Mouse (Mus musculus) MEL (cell line): ENCODE measurements around the gene Gm49388. TPM values are rescaled to one million over a fixed set of nuclear protein-coding genes. Genes with fewer than 3 reads are reported as not detected.
"Not testable (repeated sequence)": the region's sequence is repeated elsewhere in the genome, so short reads cannot be mapped to it uniquely, and the experiment has no call there.

Experiments used
- DNase-seq: peaks from one replicate; pipeline ENCODE4 v3.0.0; 2011; ENCODE audit warnings: low read depth, low spot score
- H3K27ac ChIP-seq: 2 replicates; pipeline ENCODE4 v1.5.1; 2012; ENCODE audit warnings: low read depth, mild to moderate bottlenecking, control low read depth, low read length, moderate library complexity; ENCODE audit not compliant: control insufficient read depth
- H3K27me3 ChIP-seq, 2 experiments: fragments of 150-350 bp in 1 of 2; sonication (generic) in 1 of 2; 2 replicates each; pipeline ENCODE4 v1.6.1; 2012; ENCODE audit warnings: low read length in 2 of 2, mild to moderate bottlenecking in 2 of 2, improper control_type of control experiment in 1 of 2, moderate library complexity in 1 of 2; ENCODE audit not compliant: insufficient read depth in 2 of 2, control insufficient read depth in 1 of 2
- H3K36me3 ChIP-seq, 2 experiments: 2 replicates each; pipeline ENCODE4 v1.6.1; 2012 to 2014; ENCODE audit warnings: low read length in 2 of 2, improper control_type of control experiment in 1 of 2, inconsistent platforms in 1 of 2, mild to moderate bottlenecking in 1 of 2; ENCODE audit not compliant: insufficient read depth in 2 of 2, control insufficient read depth in 1 of 2
- H3K4me1 ChIP-seq, 2 experiments: fragments of 150-350 bp in 1 of 2; sonication (generic) in 1 of 2; 2 replicates each; pipeline ENCODE4 v1.6.1; 2012; ENCODE audit warnings: low read length in 2 of 2, improper control_type of control experiment in 1 of 2, mild to moderate bottlenecking in 1 of 2; ENCODE audit not compliant: insufficient read depth in 2 of 2, control insufficient read depth in 1 of 2
- H3K4me3 ChIP-seq, 2 experiments: fragments of 150-350 bp in 1 of 2; sonication (generic) in 1 of 2; 2 replicates each; pipeline ENCODE4 v1.5.1; 2012; ENCODE audit warnings: low read depth in 2 of 2, low read length in 2 of 2, mild to moderate bottlenecking in 2 of 2, moderate library complexity in 2 of 2, control low read depth in 1 of 2, improper control_type of control experiment in 1 of 2; ENCODE audit not compliant: control insufficient read depth in 1 of 2, insufficient read depth in 1 of 2
- H3K79me2 ChIP-seq: 2 replicates; pipeline ENCODE4 v1.6.1; 2012; ENCODE audit warnings: mild to moderate bottlenecking, low read length, moderate library complexity; ENCODE audit not compliant: control insufficient read depth, poor library complexity, insufficient read depth
- H3K9ac ChIP-seq: 2 replicates; pipeline ENCODE4 v1.6.1; 2012; ENCODE audit warnings: low read depth, mild to moderate bottlenecking, control low read depth, low read length, moderate library complexity; ENCODE audit not compliant: control insufficient read depth, poor library complexity, severe bottlenecking
- H3K9me3 ChIP-seq: fragments of 150-350 bp; sonication (generic); replicated peaks from 2 replicates; pipeline ENCODE4 v1.6.1; 2012; ENCODE audit warnings: mild to moderate bottlenecking, low read length, improper control_type of control experiment, moderate library complexity; ENCODE audit not compliant: insufficient read depth
- CHD1 ChIP-seq: IDR thresholded peaks from 2 replicates; pipeline ENCODE4 v1.6.1; 2012; ENCODE audit warnings: low read depth, mild to moderate bottlenecking, inconsistent platforms, low read length, improper control_type of control experiment
- E2F4 ChIP-seq: IDR thresholded peaks from 2 replicates; pipeline ENCODE4 v1.6.1; 2011; ENCODE audit warnings: low read depth, low read length, improper control_type of control experiment, borderline replicate concordance
- ELF1 ChIP-seq: IDR thresholded peaks from 2 replicates; pipeline ENCODE4 v1.6.1; 2014; ENCODE audit warnings: low read depth, mild to moderate bottlenecking, inconsistent platforms, low read length, improper control_type of control experiment, moderate library complexity
- EP300 ChIP-seq, 2 experiments: IDR thresholded peaks; 2 replicates each; pipeline ENCODE4 v1.6.1; 2011; ENCODE audit warnings: improper control_type of control experiment in 2 of 2, low read length in 2 of 2, low read depth in 1 of 2, mild to moderate bottlenecking in 1 of 2
- ETS1 ChIP-seq: IDR thresholded peaks from 2 replicates; pipeline ENCODE4 v1.6.1; 2012; ENCODE audit warnings: low read depth, mild to moderate bottlenecking, inconsistent platforms, low read length, improper control_type of control experiment, moderate library complexity
- JUND ChIP-seq: IDR thresholded peaks from 2 replicates; pipeline ENCODE4 v1.6.1; 2011; ENCODE audit warnings: low read depth, mild to moderate bottlenecking, improper control_type of control experiment, low read length
- KAT2A ChIP-seq: conservative IDR thresholded peaks from 2 replicates; pipeline ENCODE4 v1.6.1; 2012; ENCODE audit warnings: low read depth, low read length, improper control_type of control experiment, inconsistent platforms
- MAX ChIP-seq: IDR thresholded peaks from 2 replicates; pipeline ENCODE4 v1.6.1; 2011; ENCODE audit warnings: low read length, improper control_type of control experiment
- MAZ ChIP-seq: IDR thresholded peaks from 2 replicates; pipeline ENCODE4 v1.6.1; 2012; ENCODE audit warnings: low read depth, mild to moderate bottlenecking, inconsistent platforms, low read length, improper control_type of control experiment
- NELFE ChIP-seq: IDR thresholded peaks from 2 replicates; pipeline ENCODE4 v1.6.1; 2011; ENCODE audit warnings: low read depth, low read length, improper control_type of control experiment
- POLR2A ChIP-seq, 2 experiments: IDR thresholded peaks; 2 replicates each; pipeline ENCODE4 v1.6.1; 2011 to 2012; ENCODE audit warnings: low read length in 2 of 2, mild to moderate bottlenecking in 2 of 2, control low read depth in 1 of 2, improper control_type of control experiment in 1 of 2, low read depth in 1 of 2, moderate library complexity in 1 of 2; ENCODE audit not compliant: control insufficient read depth in 1 of 2, insufficient read depth in 1 of 2, poor library complexity in 1 of 2
- POLR2AphosphoS5 ChIP-seq: IDR thresholded peaks from 2 replicates; pipeline ENCODE4 v1.6.1; 2012; ENCODE audit warnings: low read depth, borderline replicate concordance, mild to moderate bottlenecking, inconsistent platforms, low read length, moderate library complexity, mixed read lengths
- RCOR1 ChIP-seq: IDR thresholded peaks from 2 replicates; pipeline ENCODE4 v1.6.1; 2012; ENCODE audit warnings: low read depth, mild to moderate bottlenecking, inconsistent platforms, low read length, improper control_type of control experiment
- SIN3A ChIP-seq: IDR thresholded peaks from 2 replicates; pipeline ENCODE4 v1.6.1; 2012; ENCODE audit warnings: low read length, improper control_type of control experiment, inconsistent platforms
- TAL1 ChIP-seq: IDR thresholded peaks from 2 replicates; pipeline ENCODE4 v1.6.1; 2012; ENCODE audit warnings: mild to moderate bottlenecking, inconsistent platforms, low read length, moderate library complexity, mixed read lengths
- TBP ChIP-seq: IDR thresholded peaks from 2 replicates; pipeline ENCODE4 v1.8.0; 2011; ENCODE audit warnings: low read depth, low read length, improper control_type of control experiment
- TCF12 ChIP-seq: IDR thresholded peaks from 2 replicates; pipeline ENCODE4 v1.6.1; 2014; ENCODE audit warnings: low read depth, mild to moderate bottlenecking, inconsistent platforms, low read length, improper control_type of control experiment, moderate library complexity
- ZC3H11A ChIP-seq: IDR thresholded peaks from 2 replicates; pipeline ENCODE4 v1.6.1; 2012; ENCODE audit warnings: low read depth, mild to moderate bottlenecking, inconsistent platforms, low read length, improper control_type of control experiment
- ZKSCAN1 ChIP-seq: IDR thresholded peaks from 2 replicates; pipeline ENCODE4 v1.6.1; 2012; ENCODE audit warnings: low read depth, mild to moderate bottlenecking, inconsistent platforms, low read length, improper control_type of control experiment, moderate library complexity
- ZMIZ1 ChIP-seq: IDR thresholded peaks from 2 replicates; pipeline ENCODE4 v1.6.1; 2012; ENCODE audit warnings: low read depth, mild to moderate bottlenecking, inconsistent platforms, low read length, improper control_type of control experiment, moderate library complexity
- ZNF384 ChIP-seq: IDR thresholded peaks from 2 replicates; pipeline ENCODE4 v1.6.1; 2012; ENCODE audit warnings: low read depth, mild to moderate bottlenecking, inconsistent platforms, low read length, improper control_type of control experiment
- polyA plus RNA-seq, 2 experiments: library from polyadenylated mRNA; stranded (reverse) in 1 of 2; unstranded in 1 of 2; fragments of >175 nt in 1 of 2; fragments of >200 nt in 1 of 2; gene quantifications; 2 replicates each; pipeline versions ENCODE4 v1.2.1 to v1.2.4; 2012; ENCODE audit warnings: low replicate concordance in 2 of 2, low read depth in 1 of 2; ENCODE audit not compliant: insufficient read length in 2 of 2, insufficient read depth in 1 of 2, missing spikeins in 1 of 2
- total RNA-seq: library from RNA; depleted of rRNA; stranded (reverse); fragments of 300-350 nt; gene quantifications from 2 replicates; pipeline ENCODE4 v1.2.3, GENCODE M21; 2012

Gm49388 gene
- total and polyA plus RNA-seq, 3 experiments: 0.73 to 1.3 TPM; not detected in 1

- DNase-seq, H3K9me3 ChIP-seq, H3K27me3 ChIP-seq: not testable (repeated sequence)
- Histone ChIP-seq H3K4me1 (peaks cover 0 to 21% of the 10 kb centered on the region in 2 experiments; a peak in 3 of 4 replicates), H3K4me3 (peak overlapping the region; percentile 59 to 83), H3K27ac (peak overlapping the region; percentile 87), H3K9ac (peak overlapping the region; percentile 95), H3K79me2 (peaks cover 21% of the 10 kb centered on the region), H3K36me3 (peaks cover 16 to 39% of the 10 kb centered on the region in 2 experiments)
- TF ChIP-seq ZNF384: peak; percentile 59
These were observed 9.6 kb upstream of the Gm49388 start for GRCm38 (mm10) chr7:127775837-127776236.

GRCm38 (mm10) chr7:127776426-127776825 lies 9.0 kb upstream of the Gm49388 start, which contains the start of gene Setd1a:
Gene Setd1a (plus strand): TSS chr7:127776670.
- H3K9me3 ChIP-seq: no peaks in the 10 kb centered on the region
- TF ChIP-seq ZKSCAN1 (no peak), CHD1 (no peak), MAX (no peak), NELFE (peak; percentile 36), ZC3H11A (peak; percentile 66), SIN3A (0 out of 2 replicates have a peak, but pooled peaks have one; percentile 11), E2F4 (0 out of 2 replicates have a peak, but pooled peaks have one; percentile 16), ETS1 (no peak), ELF1 (peak; percentile 18; the same call in 1 of the 2 replicates), RCOR1 (no peak), TCF12 (no peak), MAZ (no peak), KAT2A (no peak), TAL1 (no peak), EP300 (IDR thresholded peaks at IDR 0.05; ENCODE audit: low read depth in 1 of 2, low read length in 2 of 2) (no peak), ZNF384 (peak; percentile 44; the same call in 1 of the 2 replicates), POLR2AphosphoS5 (no peak), POLR2A (IDR thresholded peaks at IDR 0.05; ENCODE audit: control insufficient read depth in 1 of 2, insufficient read depth in 1 of 2, low read depth in 1 of 2, low read length in 2 of 2, poor library complexity in 1 of 2) (peak in 1 of 2 experiments; percentile 59; a peak in 2 of 4 replicates), JUND (no peak), TBP (0 out of 2 replicates have a peak, but pooled peaks have one; percentile 20), ZMIZ1 (0 out of 2 replicates have a peak, but pooled peaks have one; percentile 38)
- H3K27me3 ChIP-seq: no peaks in the 10 kb centered on the region
- H3K4me1 ChIP-seq: peaks cover 0 to 15% of the 10 kb centered on the region in 2 experiments; a peak in 3 of 4 replicates
- H3K9ac ChIP-seq: peak within 1 kb of the TSS; percentile 95
- peak within 1 kb of the TSS; percentile 87 for H3K27ac ChIP-seq
- H3K4me3 ChIP-seq: peak within 1 kb of the TSS; percentile 59 to 83
- DNase-seq: peak; percentile 88
- peaks cover 18 to 34% of the 10 kb centered on the region in 2 experiments for H3K36me3 ChIP-seq
- peaks cover 19% of the 10 kb centered on the region for H3K79me2 ChIP-seq
